Mouse (Mus musculus): ENCODE measurements around the gene Hs3st3a1. TPM values are rescaled to one million over a fixed set of nuclear protein-coding genes. Genes with fewer than 3 reads are reported as not detected.
A peak's percentile ranks its signal among the peaks of the same experiment; 100 is the strongest.

Gene Hs3st3a1
- 0.42 and 0.52 TPM in 2 replicates for polyA plus RNA-seq (2012; rRNA removed)

- TF ChIP-seq POLR2A (IDR thresholded peaks at IDR 0.05; ENCODE audit: low read depth, low read length) (no peak), CTCF (IDR thresholded peaks at IDR 0.05; ENCODE audit: extremely low read depth, insufficient read length, insufficient replicate concordance, low read depth, low read length) (no peak)
- H3K27ac ChIP-seq (ENCODE audit: insufficient read depth, low read depth, low read length), result peak within 1 kb of the TSS; percentile 51
- no peaks in the 10 kb centered on the region for H3K36me3 ChIP-seq (ENCODE audit: control insufficient read depth, insufficient read depth, low read length)
- WGBS, result 2% methylated on average over 35 of the region's 36 CpGs
- peaks cover 20% of the 10 kb centered on the region for H3K27me3 ChIP-seq (ENCODE audit: control insufficient read depth, insufficient read depth, low read length)
- peak within 1 kb of the TSS; percentile 62 for H3K4me3 ChIP-seq (ENCODE audit: low read depth, low read length)
- peaks cover 5% of the 10 kb centered on the region; the same call in 1 of the 2 replicates for H3K4me1 ChIP-seq (ENCODE audit: control insufficient read depth, insufficient read depth, insufficient read length, low read length)
These were observed at the start of gene Hs3st3a1 for GRCm38 (mm10) chr11:64434611-64435545. TSS of gene Hs3st3a1 (plus strand) at chr11:64435332.

GRCm38 (mm10) chr11:64386333-64386732 is 48.8 kb upstream of the Hs3st3a1 start:
- no peak for TF ChIP-seq POLR2A (IDR thresholded peaks at IDR 0.05; ENCODE audit: low read depth, low read length)
- no peak for TF ChIP-seq CTCF (IDR thresholded peaks at IDR 0.05; ENCODE audit: extremely low read depth, insufficient read length, insufficient replicate concordance, low read depth, low read length)
- 85% methylated on average over 4 of the region's 4 CpGs for WGBS
- Histone ChIP-seq H3K4me3 (ENCODE audit: low read depth, low read length) (no peak overlapping the region), H3K36me3 (ENCODE audit: control insufficient read depth, insufficient read depth, low read length) (no peaks in the 10 kb centered on the region), H3K27me3 (ENCODE audit: control insufficient read depth, insufficient read depth, low read length) (no peaks in the 10 kb centered on the region), H3K27ac (ENCODE audit: insufficient read depth, low read depth, low read length) (no peak overlapping the region), H3K4me1 (ENCODE audit: control insufficient read depth, insufficient read depth, insufficient read length, low read length) (no peaks in the 10 kb centered on the region)

DNA sequence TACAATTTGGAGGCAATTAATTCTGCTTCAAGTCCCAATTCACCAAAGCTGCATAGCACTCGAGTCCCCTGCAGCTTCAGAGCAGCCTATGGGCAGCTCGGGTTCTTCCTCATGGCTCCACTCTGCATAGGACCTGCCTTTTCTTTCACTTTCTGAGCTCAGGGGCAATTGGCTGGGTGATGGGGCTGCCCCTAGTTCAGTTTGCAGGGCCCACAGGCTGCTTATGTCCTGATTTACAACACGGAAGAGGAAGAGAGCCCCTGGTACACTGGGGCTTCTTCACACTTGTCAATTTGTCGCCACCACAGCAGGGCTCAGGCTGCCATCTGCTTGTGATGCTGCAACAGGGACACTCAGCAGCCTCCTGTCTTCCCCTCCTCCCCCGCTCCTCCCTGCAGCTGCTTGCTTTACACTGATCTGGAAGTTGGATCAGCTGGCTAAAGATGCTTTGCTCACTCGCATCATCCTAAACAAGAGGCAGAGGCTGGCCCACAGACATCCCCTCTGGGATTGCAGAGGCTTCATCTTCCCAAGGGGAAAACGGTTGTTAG is 38.7 kb upstream of the Hs3st3a1 start:
- Histone ChIP-seq H3K27ac (ENCODE audit: insufficient read depth, low read depth, low read length) (no peak overlapping the region), H3K27me3 (ENCODE audit: control insufficient read depth, insufficient read depth, low read length) (no peaks in the 10 kb centered on the region), H3K4me3 (ENCODE audit: low read depth, low read length) (no peak overlapping the region), H3K36me3 (ENCODE audit: control insufficient read depth, insufficient read depth, low read length) (no peaks in the 10 kb centered on the region), H3K4me1 (ENCODE audit: control insufficient read depth, insufficient read depth, insufficient read length, low read length) (no peaks in the 10 kb centered on the region)
- no peak for TF ChIP-seq POLR2A (IDR thresholded peaks at IDR 0.05; ENCODE audit: low read depth, low read length)
- 27% methylated on average over 7 of the region's 7 CpGs for WGBS

- H3K4me1 ChIP-seq (ENCODE audit: control insufficient read depth, insufficient read depth, insufficient read length, low read length), result no peaks in the 10 kb centered on the region
- no peak overlapping the region for H3K27ac ChIP-seq (ENCODE audit: insufficient read depth, low read depth, low read length)
- no peak overlapping the region for H3K4me3 ChIP-seq (ENCODE audit: low read depth, low read length)
- TF ChIP-seq POLR2A (IDR thresholded peaks at IDR 0.05; ENCODE audit: low read depth, low read length), result no peak
- no peak for TF ChIP-seq CTCF (IDR thresholded peaks at IDR 0.05; ENCODE audit: extremely low read depth, insufficient read length, insufficient replicate concordance, low read depth, low read length)
- no peaks in the 10 kb centered on the region for H3K36me3 ChIP-seq (ENCODE audit: control insufficient read depth, insufficient read depth, low read length)
- WGBS, result 72% methylated on average over 6 of the region's 6 CpGs
- H3K27me3 ChIP-seq (ENCODE audit: control insufficient read depth, insufficient read depth, low read length), result no peaks in the 10 kb centered on the region
These were observed 38.2 kb upstream of the Hs3st3a1 start for GRCm38 (mm10) chr11:64396949-64397348.

DNA sequence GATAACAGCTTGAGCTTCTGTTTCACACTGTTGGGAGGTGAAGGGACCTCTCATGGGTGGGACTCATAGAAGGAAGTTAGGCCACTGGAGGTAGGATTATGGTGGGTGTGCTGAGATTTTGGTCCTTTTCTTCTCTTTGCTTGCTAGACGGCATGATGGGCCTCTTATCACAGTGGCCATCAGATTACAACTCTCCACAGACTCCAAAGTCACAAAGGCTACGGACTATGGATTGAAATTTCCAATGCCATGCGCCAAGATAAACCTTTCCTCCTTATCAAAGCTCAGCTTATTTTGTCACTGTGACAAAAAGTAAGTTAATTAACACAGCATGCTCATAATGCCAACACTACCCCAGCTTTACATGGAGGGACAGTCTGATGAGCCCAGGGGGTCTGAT is 37.5 kb upstream of the Hs3st3a1 start:
- no peak overlapping the region for H3K27ac ChIP-seq (ENCODE audit: insufficient read depth, low read depth, low read length)
- TF ChIP-seq CTCF (IDR thresholded peaks at IDR 0.05; ENCODE audit: extremely low read depth, insufficient read length, insufficient replicate concordance, low read depth, low read length), result no peak
- no peak for TF ChIP-seq POLR2A (IDR thresholded peaks at IDR 0.05; ENCODE audit: low read depth, low read length)
- H3K4me1 ChIP-seq (ENCODE audit: control insufficient read depth, insufficient read depth, insufficient read length, low read length), result no peaks in the 10 kb centered on the region
- no peak overlapping the region for H3K4me3 ChIP-seq (ENCODE audit: low read depth, low read length)
- 50% methylated on average over 3 of the region's 3 CpGs for WGBS
- H3K36me3 ChIP-seq (ENCODE audit: control insufficient read depth, insufficient read depth, low read length), result no peaks in the 10 kb centered on the region
- H3K27me3 ChIP-seq (ENCODE audit: control insufficient read depth, insufficient read depth, low read length), result no peaks in the 10 kb centered on the region

- TF ChIP-seq CTCF (IDR thresholded peaks at IDR 0.05; ENCODE audit: extremely low read depth, insufficient read length, insufficient replicate concordance, low read depth, low read length) (no peak), POLR2A (IDR thresholded peaks at IDR 0.05; ENCODE audit: low read depth, low read length) (no peak)
- Histone ChIP-seq H3K36me3 (ENCODE audit: control insufficient read depth, insufficient read depth, low read length) (no peaks in the 10 kb centered on the region), H3K4me3 (ENCODE audit: low read depth, low read length) (no peak overlapping the region), H3K27me3 (ENCODE audit: control insufficient read depth, insufficient read depth, low read length) (no peaks in the 10 kb centered on the region), H3K27ac (ENCODE audit: insufficient read depth, low read depth, low read length) (no peak overlapping the region), H3K4me1 (ENCODE audit: control insufficient read depth, insufficient read depth, insufficient read length, low read length) (no peaks in the 10 kb centered on the region)
- WGBS, result 67% methylated on average over 6 of the region's 6 CpGs
These were observed 34.5 kb upstream of the Hs3st3a1 start for GRCm38 (mm10) chr11:64400534-64401093.

GRCm38 (mm10) chr11:64418969-64419368 is 16.2 kb upstream of the Hs3st3a1 start:
- Histone ChIP-seq H3K36me3 (ENCODE audit: control insufficient read depth, insufficient read depth, low read length) (no peaks in the 10 kb centered on the region), H3K27me3 (ENCODE audit: control insufficient read depth, insufficient read depth, low read length) (no peaks in the 10 kb centered on the region), H3K4me1 (ENCODE audit: control insufficient read depth, insufficient read depth, insufficient read length, low read length) (no peaks in the 10 kb centered on the region), H3K27ac (ENCODE audit: insufficient read depth, low read depth, low read length) (no peak overlapping the region), H3K4me3 (ENCODE audit: low read depth, low read length) (no peak overlapping the region)
- 92% methylated on average over 1 of the region's 1 CpGs for WGBS
- TF ChIP-seq CTCF (IDR thresholded peaks at IDR 0.05; ENCODE audit: extremely low read depth, insufficient read length, insufficient replicate concordance, low read depth, low read length) (no peak), POLR2A (IDR thresholded peaks at IDR 0.05; ENCODE audit: low read depth, low read length) (no peak)
